Mouse (Mus musculus): Measurements from ENCODE around the gene Tgfbr3l.

DNA sequence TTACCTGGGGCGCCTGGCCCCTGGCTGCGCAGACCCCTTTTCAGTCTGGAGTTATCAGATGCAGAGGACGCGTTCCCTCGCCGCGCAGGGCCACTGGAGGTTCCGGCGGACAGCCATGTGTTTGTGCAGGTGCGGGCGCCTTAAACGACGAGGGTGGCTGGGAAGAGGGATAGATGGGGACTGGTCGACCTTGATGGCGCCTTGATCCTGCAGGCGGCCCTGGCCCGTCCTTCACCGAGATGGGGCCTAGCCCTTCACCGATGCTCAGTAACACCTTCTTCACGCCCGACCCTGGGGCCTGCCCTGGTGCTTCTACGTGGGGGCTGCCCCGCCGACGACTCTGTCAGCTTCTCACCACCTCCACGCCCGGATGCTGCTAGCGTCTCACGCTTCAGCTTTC is 1.2 kb downstream of the Tgfbr3l start:
- TF ChIP-seq CTCF (conservative IDR thresholded peaks at IDR 0.05; ENCODE audit: low read length) (no peak), POU5F1 (IDR thresholded peaks at IDR 0.05; ENCODE audit: borderline replicate concordance, low read length) (no peak)
